Comparison of ENCODE assay signal across 8 mouse cellular contexts in the genomic region with DNA sequence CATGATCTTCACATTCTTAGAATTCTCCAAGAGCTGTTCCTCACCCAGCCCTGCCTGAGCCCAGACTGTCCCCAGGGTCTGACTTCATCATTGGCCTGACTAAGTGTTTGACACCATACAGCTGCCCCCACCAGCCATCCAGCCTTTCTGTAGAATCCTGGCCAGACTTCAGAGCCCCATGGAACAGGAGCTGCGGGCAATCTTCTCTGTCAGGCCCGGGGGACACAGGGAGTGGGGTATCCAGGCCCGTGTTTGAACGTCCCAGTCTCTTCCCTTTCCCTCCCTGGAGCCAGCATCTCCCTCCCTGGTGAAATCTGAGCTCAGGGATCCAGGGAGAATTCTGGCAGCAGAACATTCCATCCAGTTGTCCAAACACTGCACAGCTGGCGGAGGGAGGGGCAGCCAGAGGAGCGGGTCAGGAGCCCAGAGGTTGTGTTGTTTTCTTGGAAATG. TPM values are rescaled to one million over a fixed set of nuclear protein-coding genes. Genes with fewer than 3 reads are reported as not detected.
DNase-seq lines count a peak whose midpoint lies in the region; ATAC-seq and TF ChIP-seq lines count a peak whose summit lies in the region.
"Had no signal": no experiment of that assay in that cellular context is flagged by ENCODE, and none has a peak within 500 bp of the region (broad histone marks: within the 10 kb centered on the region; RNA-seq: fewer than 3 reads in every experiment).

No protein-coding gene starts in this region.

- H3K27ac ChIP-seq in embryonic facial prominence, embryonic 11.5 days (replicated peaks; ENCODE audit: low read depth, low read length): peak overlapping the region; percentile 81
- peak overlapping the region; percentile 98 for H3K27ac ChIP-seq in liver, embryonic 16.5 days (ENCODE audit: low read length)
- no peak overlapping the region for H3K27ac ChIP-seq in midbrain, postnatal 0 days (ENCODE audit: low read depth, low read length)

- 14% methylated on average over 6 of the region's 6 CpGs for WGBS in embryonic facial prominence, embryonic 11.5 days
- WGBS in liver, embryonic 16.5 days (ENCODE audit: insufficient replicate concordance): 60% methylated on average over 6 of the region's 6 CpGs
- 40% methylated on average over 6 of the region's 6 CpGs for WGBS in midbrain, postnatal 0 days

- no peaks in the 10 kb centered on the region for H3K9me3 ChIP-seq in embryonic facial prominence, embryonic 11.5 days (replicated peaks; ENCODE audit: control insufficient read depth, low read length)
- no peaks in the 10 kb centered on the region for H3K9me3 ChIP-seq in liver, embryonic 16.5 days (replicated peaks; ENCODE audit: control insufficient read depth, low read length)
- no peaks in the 10 kb centered on the region for H3K9me3 ChIP-seq in midbrain, postnatal 0 days (ENCODE audit: low read length)

- TF ChIP-seq CTCF in midbrain, postnatal 0 days (IDR thresholded peaks at IDR 0.05): no peak

- H3K4me1 ChIP-seq in embryonic facial prominence, embryonic 11.5 days (ENCODE audit: control insufficient read depth, insufficient read depth, low read length): peaks cover 5% of the 10 kb centered on the region
- H3K4me1 ChIP-seq in liver, embryonic 16.5 days (ENCODE audit: control insufficient read depth, low read depth, low read length): peaks cover 35% of the 10 kb centered on the region
- H3K4me1 ChIP-seq in midbrain, postnatal 0 days (ENCODE audit: insufficient read depth, low read length): no peaks in the 10 kb centered on the region

- H3K4me3 ChIP-seq in embryonic facial prominence, embryonic 11.5 days (ENCODE audit: low read depth, low read length): no peak overlapping the region
- no peak overlapping the region for H3K4me3 ChIP-seq in liver, embryonic 16.5 days (ENCODE audit: low read depth, low read length)
- no peak overlapping the region for H3K4me3 ChIP-seq in midbrain, postnatal 0 days (ENCODE audit: low read depth, low read length)

- H3K27me3 ChIP-seq in embryonic facial prominence, embryonic 11.5 days (ENCODE audit: control insufficient read depth, insufficient read depth, low read length): no peaks in the 10 kb centered on the region
- no peaks in the 10 kb centered on the region for H3K27me3 ChIP-seq in liver, embryonic 16.5 days (ENCODE audit: control insufficient read depth, insufficient read depth, low read depth, low read length)
- H3K27me3 ChIP-seq in midbrain, postnatal 0 days (ENCODE audit: insufficient read depth, low read length): no peaks in the 10 kb centered on the region

- intact Hi-C loops in heart, postnatal 14 days (cut with DNase I): no loop called here

- peak; percentile 63 for ATAC-seq in embryonic facial prominence, embryonic 11.5 days (replicated peaks; ENCODE audit: insufficient number of reproducible peaks, low FRiP score, low TSS enrichment, low read depth)
- no peak for ATAC-seq in liver, embryonic 16.5 days (ENCODE audit: low read depth)
- ATAC-seq in midbrain, postnatal 0 days (ENCODE audit: low FRiP score): no peak

- DNase-seq in Muller cell, postnatal 12 days (ENCODE audit: inconsistent ontology term): peak; percentile 36
- peak; percentile 87 for DNase-seq in embryonic facial prominence, embryonic 11.5 days (ENCODE audit: low spot score)
- DNase-seq in heart, postnatal 14 days: peak; percentile 75 to 79
- DNase-seq in yolk sac, embryonic 10.5 days (ENCODE audit: low spot score): peak; percentile 80
- no peak for DNase-seq in adrenal gland, adult 2 months
- no peak for DNase-seq in midbrain, postnatal 0 days (ENCODE audit: low spot score)

- no peaks in the 10 kb centered on the region for H3K36me3 ChIP-seq in embryonic facial prominence, embryonic 11.5 days (replicated peaks; ENCODE audit: control insufficient read depth, insufficient read depth, low read depth, low read length)
- H3K36me3 ChIP-seq in liver, embryonic 16.5 days (ENCODE audit: control insufficient read depth, insufficient read depth): no peaks in the 10 kb centered on the region
- H3K36me3 ChIP-seq in midbrain, postnatal 0 days (ENCODE audit: insufficient read depth, low read length): no peaks in the 10 kb centered on the region

- H3K4me2 ChIP-seq in embryonic facial prominence, embryonic 11.5 days (ENCODE audit: low read depth, low read length): no peak overlapping the region
- peak overlapping the region; percentile 65 for H3K4me2 ChIP-seq in liver, embryonic 16.5 days (ENCODE audit: low read depth, low read length)
- H3K4me2 ChIP-seq in midbrain, postnatal 0 days (ENCODE audit: low read depth, low read length, poor library complexity, severe bottlenecking): no peak overlapping the region

- H3K9ac ChIP-seq in embryonic facial prominence, embryonic 11.5 days (replicated peaks; ENCODE audit: low read length): no peak overlapping the region
- H3K9ac ChIP-seq in liver, embryonic 16.5 days (ENCODE audit: low read depth, low read length): peak overlapping the region; percentile 94
- H3K9ac ChIP-seq in midbrain, postnatal 0 days (replicated peaks; ENCODE audit: low read length, poor library complexity, severe bottlenecking): no peak overlapping the region

RNA-seq across cellular contexts. Expression of gene Rab3il1, which starts 11.4 kb away (rescaled TPM):
- polyA plus RNA-seq in embryonic facial prominence, embryonic 11.5 days (2014; fragmentation: Nextera tagmentation; extraction: Ambion mirVana): 53.8 and 56.4 TPM in 2 replicates
- total RNA-seq in heart, postnatal 14 days (2021): 1 to 10 TPM; 9.7 to 9.9 TPM
- polyA plus RNA-seq in liver, embryonic 16.5 days (2015; fragmentation: Nextera tagmentation; extraction: Ambion mirVana): 236 and 248 TPM in 2 replicates
- total RNA-seq in adrenal gland, adult 2 months (2021): 10 to 100 TPM in 1 of 2 experiments, 1 to 10 TPM in 1; 4.1 to 10.3 TPM
- polyA plus RNA-seq in adrenal gland, adult 2 months (2012; rRNA removed): 9.1 and 9.4 TPM in 2 replicates
- 20.6 and 23.3 TPM in 2 replicates for total RNA-seq in midbrain, postnatal 0 days (2014; rRNA removed)
- polyA plus RNA-seq in midbrain, postnatal 0 days (2015; fragmentation: Nextera tagmentation; extraction: Ambion mirVana): 21.7 and 23.5 TPM in 2 replicates

RNA-seq across cellular contexts. Expression of gene Best1, which starts 11.4 kb away (rescaled TPM):
- polyA plus RNA-seq in embryonic facial prominence, embryonic 11.5 days (2014; fragmentation: Nextera tagmentation; extraction: Ambion mirVana): 1.7 and 1.9 TPM in 2 replicates
- under 1 TPM; 0.17 to 0.29 TPM for total RNA-seq in heart, postnatal 14 days (2021)
- 0.13 and 0.14 TPM in 2 replicates for polyA plus RNA-seq in liver, embryonic 16.5 days (2015; fragmentation: Nextera tagmentation; extraction: Ambion mirVana)
- under 1 TPM; 0.17 to 0.62 TPM for total RNA-seq in adrenal gland, adult 2 months (2021)
- 0.16 and 0.46 TPM in 2 replicates for polyA plus RNA-seq in adrenal gland, adult 2 months (2012; rRNA removed)
- 2.5 and 4.1 TPM in 2 replicates for total RNA-seq in midbrain, postnatal 0 days (2014; rRNA removed)
- polyA plus RNA-seq in midbrain, postnatal 0 days (2015; fragmentation: Nextera tagmentation; extraction: Ambion mirVana): 2.9 and 3.5 TPM in 2 replicates
- total RNA-seq: common myeloid progenitor, adult 5-6 weeks had no signal

RNA-seq across cellular contexts. Expression of gene Fads3, which starts 28.5 kb away (rescaled TPM):
- polyA plus RNA-seq in embryonic facial prominence, embryonic 11.5 days (2014; fragmentation: Nextera tagmentation; extraction: Ambion mirVana): 3.7 TPM in 2 replicates
- total RNA-seq in heart, postnatal 14 days (2021): 10 to 100 TPM; 33.0 to 36.3 TPM
- 7.3 and 8.6 TPM in 2 replicates for polyA plus RNA-seq in liver, embryonic 16.5 days (2015; fragmentation: Nextera tagmentation; extraction: Ambion mirVana)
- 10 to 100 TPM; 13.3 to 17.6 TPM for total RNA-seq in adrenal gland, adult 2 months (2021)
- polyA plus RNA-seq in adrenal gland, adult 2 months (2012; rRNA removed): 57.7 and 61.3 TPM in 2 replicates
- 74.6 and 92.8 TPM in 2 replicates for total RNA-seq in midbrain, postnatal 0 days (2014; rRNA removed)
- polyA plus RNA-seq in midbrain, postnatal 0 days (2015; fragmentation: Nextera tagmentation; extraction: Ambion mirVana): 38.8 and 39.2 TPM in 2 replicates

RNA-seq across cellular contexts. Expression of gene Fth1, which starts 32.5 kb away (rescaled TPM):
- polyA plus RNA-seq in embryonic facial prominence, embryonic 11.5 days (2014; fragmentation: Nextera tagmentation; extraction: Ambion mirVana): 1,303 and 1,312 TPM in 2 replicates
- total RNA-seq in heart, postnatal 14 days (2021): 1,000 to 10,000 TPM; 2,034 to 2,074 TPM
- 3,514 and 3,691 TPM in 2 replicates for polyA plus RNA-seq in liver, embryonic 16.5 days (2015; fragmentation: Nextera tagmentation; extraction: Ambion mirVana)
- 1,000 to 10,000 TPM; 3,718 to 3,915 TPM for total RNA-seq in adrenal gland, adult 2 months (2021)
- polyA plus RNA-seq in adrenal gland, adult 2 months (2012; rRNA removed): 39,639 and 47,224 TPM in 2 replicates
- total RNA-seq in midbrain, postnatal 0 days (2014; rRNA removed): 337 and 436 TPM in 2 replicates
- polyA plus RNA-seq in midbrain, postnatal 0 days (2015; fragmentation: Nextera tagmentation; extraction: Ambion mirVana): 2,585 and 2,689 TPM in 2 replicates

Comparison
In these comparisons a context has a peak if more than half of its experiments do, and no peak if none do; other contexts are left out.
1. DNase-seq: peak in Muller cell, postnatal 12 days (single experiment), embryonic facial prominence, embryonic 11.5 days (single experiment), heart, postnatal 14 days (2 of 2) and yolk sac, embryonic 10.5 days (single experiment); none in adrenal gland, adult 2 months (single experiment) and midbrain, postnatal 0 days (single experiment).